Mouse (Mus musculus) limb, embryonic 10.5 days (tissue): ENCODE measurements at regions not wholly inside any gene's neighbourhood (a gene's known extent, or its start where the extent isn't known, plus 50 kb on each side); places are given as distances from the start of the nearest gene placed in this dataset.

ENCODE experiments used
- DNase-seq: peaks from one replicate; pipeline ENCODE4 v3.0.0-alpha.2; 2017; ENCODE audit warnings: low spot score
- H3K27ac ChIP-seq: fragments of 300-500 bp; sonication (generic); 2 replicates; pipeline ENCODE4 v1.5.1; 2016; ENCODE audit warnings: mild to moderate bottlenecking
- H3K27me3 ChIP-seq: fragments of 300-500 bp; sonication (generic); 2 replicates; pipeline ENCODE4 v1.6.1; 2016; ENCODE audit warnings: low read depth, mild to moderate bottlenecking; ENCODE audit not compliant: poor library complexity, severe bottlenecking
- H3K36me3 ChIP-seq: fragments of 300-500 bp; sonication (generic); 2 replicates; pipeline ENCODE4 v1.6.1; 2016; ENCODE audit warnings: mild to moderate bottlenecking, moderate library complexity
- H3K4me1 ChIP-seq: fragments of 300-500 bp; sonication (generic); 2 replicates; pipeline ENCODE4 v1.6.1; 2016
- H3K4me3 ChIP-seq: fragments of 300-500 bp; sonication (generic); 2 replicates; pipeline ENCODE4 v1.5.1; 2016; ENCODE audit warnings: mild to moderate bottlenecking, moderate library complexity
- H3K9me3 ChIP-seq: fragments of 300-500 bp; sonication (generic); replicated peaks from 2 replicates; pipeline ENCODE4 v1.6.1; 2016; ENCODE audit warnings: mild to moderate bottlenecking
- WGBS: fragments of 180-500 bp; shearing (Covaris S2); methylation state at CpG from one replicate; pipeline ENCODE4 v1.1.7; 2016; 5-methylcytosine and 5-hydroxymethylcytosine counted together

GRCm38 (mm10) chr12:97612373-97612772, 646.9 kb downstream of the Galc start:
- Histone ChIP-seq H3K27ac (no peak overlapping the region), H3K27me3 (no peaks in the 10 kb centered on the region), H3K4me1 (peaks cover 26% of the 10 kb centered on the region), H3K4me3 (no peak overlapping the region), H3K36me3 (no peaks in the 10 kb centered on the region), H3K9me3 (no peaks in the 10 kb centered on the region)
- peak; percentile 31 for DNase-seq
- 22% methylated on average over 7 of the region's 7 CpGs for WGBS
